Mouse (Mus musculus): ENCODE data around the gene E4f1.

E4f1 gene

GRCm38 (mm10) chr17:24481027-24481815, 11.1 kb upstream of the E4f1 start:
- no peak for DNase-seq

GRCm38 (mm10) chr17:24480201-24480826, 10.2 kb upstream of the E4f1 start:
- DNase-seq: no peak

GRCm38 (mm10) chr17:24479431-24479830, 9.3 kb upstream of the E4f1 start:
- DNase-seq: no peak

- DNase-seq: peak; percentile 98
These were observed 8.7 kb upstream of the E4f1 start, which contains the start of gene Mlst8 for GRCm38 (mm10) chr17:24478663-24479380. Gene Mlst8 (minus strand): TSS chr17:24479078.

GRCm38 (mm10) chr17:24477985-24478600, 8.0 kb upstream of the E4f1 start:
- no peak for DNase-seq

- no peak for DNase-seq
These were observed 7.2 kb upstream of the E4f1 start for GRCm38 (mm10) chr17:24477053-24477984.

GRCm38 (mm10) chr17:24476022-24476776, 6.1 kb upstream of the E4f1 start:
- DNase-seq: no peak

GRCm38 (mm10) chr17:24475586-24475985, 5.5 kb upstream of the E4f1 start:
- DNase-seq: no peak

GRCm38 (mm10) chr17:24474557-24474956, 4.4 kb upstream of the E4f1 start:
- no peak for DNase-seq

GRCm38 (mm10) chr17:24473612-24474275, 3.6 kb upstream of the E4f1 start, which contains the start of gene Bricd5:
Gene Bricd5 (plus strand): TSS chr17:24473884.
- DNase-seq: no peak

- DNase-seq: peak; percentile 82
These were observed 2.4 kb upstream of the E4f1 start for GRCm38 (mm10) chr17:24472512-24472911.

GRCm38 (mm10) chr17:24470701-24471527, 801 bp upstream of the E4f1 start:
- DNase-seq: peak; percentile 24

- DNase-seq: no peak
These were observed 690 bp downstream of the E4f1 start for GRCm38 (mm10) chr17:24469336-24469909.

GRCm38 (mm10) chr17:24468636-24469246, 1.4 kb downstream of the E4f1 start:
- no peak for DNase-seq

GRCm38 (mm10) chr17:24463374-24464133, 6.6 kb downstream of the E4f1 start:
- DNase-seq: no peak

- no peak for DNase-seq
These were observed 7.2 kb downstream of the E4f1 start for GRCm38 (mm10) chr17:24462932-24463331.

GRCm38 (mm10) chr17:24461580-24461979, 8.5 kb downstream of the E4f1 start:
- no peak for DNase-seq

Data from kidney, adult 18-20 months (tissue).